Mouse (Mus musculus) thymus, postnatal 10 days (tissue): ENCODE results near the gene Olfr1156.

Experiments used
- DNase-seq, 2 experiments: peaks; one replicate each; pipeline ENCODE4 v3.0.0; 2021; ENCODE audit warnings: low spot score in 2 of 2

Olfr1156 gene

GRCm38 (mm10) chr2:87953000-87953399 lies at the start of gene Olfr1156:
Olfr1156 (minus strand) TSS chr2:87953100.
- DNase-seq = no peak

- no peak for DNase-seq
Measured at GRCm38 (mm10) chr2:87989813-87990212, 36.9 kb upstream of the Olfr1156 start, which contains the start of gene Olfr1158. Olfr1158 (plus strand) TSS chr2:87990113.

DNA sequence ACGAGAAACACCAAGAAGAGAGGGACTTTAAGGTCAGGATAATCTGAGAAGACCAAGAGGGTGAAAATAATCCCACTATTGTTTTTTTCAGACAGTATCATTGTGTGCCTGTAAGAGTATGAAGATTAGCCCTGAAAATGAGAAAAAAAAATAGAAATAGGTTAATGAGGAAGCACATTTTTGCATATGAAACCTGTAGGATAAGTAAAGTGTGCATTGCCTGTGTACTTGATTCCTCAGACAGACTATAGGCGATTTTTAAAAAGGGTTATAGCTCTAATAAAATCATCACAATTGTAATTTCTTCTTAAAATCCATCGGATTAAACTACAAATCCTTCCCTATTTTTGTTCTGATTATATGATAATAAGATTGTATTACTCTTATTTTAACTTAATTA lies 21.7 kb upstream of the Olfr1156 start, which contains the start of gene Olfr74:
Gene Olfr74, minus strand, starts transcription at position 101 of the 400 bp plus-strand sequence.
- no peak for DNase-seq

- DNase-seq = no peak
Measured at GRCm38 (mm10) chr2:87968199-87968598, 15.3 kb upstream of the Olfr1156 start, which contains the start of gene Olfr1157. Olfr1157 (minus strand) TSS chr2:87968299.

DNA sequence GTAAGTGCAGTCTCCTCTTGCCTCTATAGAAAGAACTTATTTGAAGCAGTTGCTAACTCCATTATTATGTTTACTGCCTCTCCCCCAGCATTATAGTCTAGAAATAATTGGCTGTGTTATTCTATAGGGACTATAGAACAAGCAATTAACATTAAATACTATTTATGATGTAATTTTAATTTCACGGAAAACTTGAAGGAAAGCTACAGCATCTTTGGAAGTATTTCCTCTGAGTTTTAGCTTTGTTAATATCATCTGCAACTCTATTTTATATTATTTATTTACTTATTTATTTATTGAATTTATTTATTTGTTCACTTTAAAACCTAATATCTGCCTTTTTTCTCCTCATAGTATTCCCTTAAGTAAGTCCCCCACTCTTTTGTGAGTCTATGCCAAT lies 7.9 kb downstream of the Olfr1156 start, which contains the start of gene Olfr1155:
Gene Olfr1155, minus strand, starts transcription at position 101 of the 400 bp plus-strand sequence.
- no peak for DNase-seq

GRCm38 (mm10) chr2:87905066-87905465 lies 47.8 kb downstream of the Olfr1156 start, which contains the start of gene Olfr1154:
Olfr1154 (minus strand) TSS chr2:87905166.
- DNase-seq = no peak
